Mouse (Mus musculus) yolk sac, embryonic 10.5 days (tissue): ENCODE results near the gene Rln1.

Experiments
- DNase-seq: peaks from one replicate; pipeline ENCODE4 v3.0.0-alpha.2; 2017; ENCODE audit warnings: low spot score

Gene Rln1

GRCm38 (mm10) chr19:29361468-29362130 lies 27.1 kb upstream of the Rln1 start:
- peak; percentile 90 for DNase-seq

DNA sequence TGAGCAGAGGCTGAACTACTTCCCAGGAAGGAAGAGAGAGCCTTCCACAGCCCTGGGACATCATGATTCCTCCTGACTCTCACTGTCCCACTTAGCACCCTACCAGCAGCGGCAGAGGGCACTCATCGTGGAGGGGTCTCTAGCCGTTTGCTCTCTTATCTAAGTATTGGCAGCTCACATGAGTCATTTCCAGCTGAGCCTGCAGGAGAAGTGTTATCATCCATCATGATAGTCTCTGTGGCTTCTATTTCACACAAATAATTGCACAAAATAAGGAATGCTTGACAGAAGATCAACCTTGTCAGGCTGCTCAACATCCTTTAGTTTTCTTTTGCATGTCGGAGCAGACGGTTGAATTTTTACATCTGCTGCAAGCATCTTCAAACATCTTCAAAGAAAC lies 25.8 kb upstream of the Rln1 start:
- DNase-seq = no peak

GRCm38 (mm10) chr19:29356281-29356680 lies 21.8 kb upstream of the Rln1 start:
- DNase-seq = peak; percentile 28

DNA sequence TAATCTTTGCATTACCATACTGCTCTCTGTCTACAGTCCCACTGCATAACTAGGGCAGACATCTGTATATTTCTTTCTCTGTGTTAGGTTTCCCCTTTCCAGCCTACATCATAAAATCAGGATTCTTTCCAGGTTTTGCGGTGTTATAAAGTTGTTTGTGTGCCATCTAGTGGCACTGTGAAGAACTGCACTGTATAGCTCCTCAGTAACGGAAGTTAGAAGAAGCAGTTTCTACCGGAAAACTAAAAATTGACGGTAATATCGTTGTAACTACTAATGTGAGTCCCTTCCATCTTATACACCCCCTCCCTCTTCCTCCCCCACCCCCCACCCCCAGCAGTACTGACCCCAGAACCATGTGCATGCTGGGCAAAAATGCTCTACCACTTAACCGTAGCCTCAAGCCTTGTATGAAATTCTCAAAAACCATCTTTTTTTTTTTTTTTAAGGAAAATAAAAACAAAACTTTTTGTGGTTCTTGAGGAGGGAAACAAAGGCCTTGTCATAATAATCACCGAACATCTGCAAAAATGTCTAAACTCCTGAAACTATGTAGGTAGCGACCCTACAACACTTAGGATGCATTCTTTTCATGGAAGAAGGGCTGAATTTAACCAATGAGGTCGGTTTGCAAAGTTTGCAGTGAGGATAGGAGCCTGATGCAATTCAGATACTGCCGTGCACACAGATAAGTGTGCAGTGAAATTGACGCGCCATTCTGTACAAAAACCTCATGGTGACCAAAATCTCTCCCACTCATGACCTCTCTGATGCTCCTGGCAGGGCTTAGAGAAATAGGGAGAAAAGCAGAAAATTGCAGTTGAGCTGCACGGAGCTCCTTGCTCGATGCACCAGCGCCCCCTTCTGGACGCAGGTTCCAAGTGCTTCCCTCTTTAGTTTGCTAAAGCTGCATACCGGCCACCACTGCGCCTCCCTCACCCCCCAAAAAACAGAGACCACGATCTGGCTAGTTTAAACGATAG lies 20.7 kb upstream of the Rln1 start:
- DNase-seq = peak; percentile 73

DNA sequence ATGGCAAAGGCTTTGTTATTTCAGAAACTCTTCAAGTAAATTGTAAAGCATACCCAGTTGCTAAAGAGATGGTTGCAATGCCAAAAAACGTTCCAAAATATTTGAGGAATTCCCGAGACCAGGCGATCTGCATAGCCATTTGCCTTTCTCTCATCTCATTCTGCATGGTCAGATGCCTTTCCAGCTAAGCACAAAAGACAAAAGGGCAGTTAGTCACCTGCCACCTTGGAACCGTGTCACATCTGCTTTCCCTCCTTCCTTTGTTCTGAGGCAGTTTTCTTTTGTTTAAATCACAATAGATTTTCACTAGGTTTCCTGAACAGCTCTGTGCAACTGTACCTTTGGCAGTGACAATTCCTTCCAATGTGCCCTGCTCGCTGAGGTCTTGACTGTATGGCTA lies 16.5 kb upstream of the Rln1 start:
- DNase-seq = no peak

- DNase-seq = no peak
Observed at GRCm38 (mm10) chr19:29345636-29346035, 11.2 kb upstream of the Rln1 start.

- no peak for DNase-seq
Observed at GRCm38 (mm10) chr19:29344868-29345267, 10.4 kb upstream of the Rln1 start.

- DNase-seq = no peak
Observed at GRCm38 (mm10) chr19:29342281-29342680, 7.8 kb upstream of the Rln1 start.

- no peak for DNase-seq
Observed at GRCm38 (mm10) chr19:29341029-29341428, 6.6 kb upstream of the Rln1 start.

- no peak for DNase-seq
Observed at GRCm38 (mm10) chr19:29336624-29337023, 2.2 kb upstream of the Rln1 start.

- DNase-seq = no peak
Observed at GRCm38 (mm10) chr19:29326822-29327552, 7.5 kb downstream of the Rln1 start.

DNA sequence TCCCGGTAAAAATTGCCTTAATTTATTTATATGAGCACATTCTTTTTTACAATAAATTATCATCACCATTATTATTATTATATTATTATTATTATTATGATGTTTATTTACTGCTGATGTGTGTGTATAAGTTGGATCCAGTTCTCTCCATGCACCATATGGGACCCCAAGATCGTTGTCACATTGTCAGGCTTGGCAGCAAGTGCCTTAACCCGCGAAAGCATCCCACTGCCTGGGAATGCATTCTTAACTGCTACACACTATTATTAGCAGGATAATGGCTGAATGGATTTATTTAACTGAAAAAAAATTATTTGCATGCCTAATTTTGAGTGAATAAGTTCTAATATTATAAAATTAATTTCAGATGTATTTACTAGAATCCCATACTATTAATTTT lies 8.1 kb downstream of the Rln1 start:
- no peak for DNase-seq

GRCm38 (mm10) chr19:29325852-29326180 lies 8.7 kb downstream of the Rln1 start:
- DNase-seq = no peak

GRCm38 (mm10) chr19:29325053-29325851 lies 9.2 kb downstream of the Rln1 start, which contains the start of gene Insl6:
Gene Insl6, minus strand, starts transcription at chr19:29325356.
- DNase-seq = peak; percentile 86

GRCm38 (mm10) chr19:29323416-29324049 lies 10.9 kb downstream of the Rln1 start:
- DNase-seq = no peak

- no peak for DNase-seq
Observed at GRCm38 (mm10) chr19:29312661-29313060, 21.8 kb downstream of the Rln1 start.

DNA sequence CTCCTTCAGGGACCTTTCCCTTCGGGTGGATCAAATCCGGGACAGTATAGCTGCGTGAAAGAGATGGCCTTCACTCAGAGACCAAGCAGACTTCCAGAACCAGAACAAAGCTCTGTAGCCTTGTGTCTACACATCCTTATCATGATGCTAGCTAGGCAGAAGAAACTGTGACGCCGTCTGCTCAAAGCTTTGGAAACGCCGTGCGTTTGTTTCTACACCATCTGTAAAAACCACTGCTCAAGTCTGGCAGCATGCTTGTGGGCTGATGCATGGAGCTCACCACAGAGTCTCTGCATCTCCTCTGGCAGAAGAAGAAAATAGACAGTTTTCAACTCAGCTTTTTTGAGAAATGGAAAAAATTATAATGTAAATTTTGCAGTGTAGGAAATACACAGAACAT lies 22.7 kb downstream of the Rln1 start:
- no peak for DNase-seq

DNA sequence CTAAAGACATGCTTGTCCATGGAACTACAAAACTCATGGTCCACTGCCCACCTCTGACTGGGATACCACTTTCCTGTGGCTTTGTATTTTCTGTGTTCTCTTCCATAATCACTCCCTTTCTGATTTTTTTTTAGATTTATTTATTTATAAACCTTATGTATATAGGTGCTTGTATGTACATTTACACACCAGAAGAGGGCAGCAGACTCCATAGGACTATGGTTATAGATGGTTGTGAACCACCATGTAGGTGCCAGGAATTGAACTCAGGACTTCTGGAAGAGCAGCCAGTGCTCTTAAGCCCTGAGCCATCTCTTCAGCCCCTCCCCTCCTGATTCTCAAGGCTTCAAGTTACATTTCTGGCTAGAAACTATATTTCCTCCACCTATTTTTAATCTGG lies 25.6 kb downstream of the Rln1 start:
- DNase-seq = no peak

GRCm38 (mm10) chr19:29302119-29302518 lies 32.4 kb downstream of the Rln1 start:
- DNase-seq = no peak

- DNase-seq = no peak
Observed at GRCm38 (mm10) chr19:29300919-29301318, 33.6 kb downstream of the Rln1 start.

GRCm38 (mm10) chr19:29297366-29297765 lies 37.1 kb downstream of the Rln1 start:
- no peak for DNase-seq
